Mouse (Mus musculus) lung, embryonic 16.5 days (tissue): ENCODE results near the gene Gm42674. TPM values are rescaled to one million over a fixed set of nuclear protein-coding genes. Genes with fewer than 3 reads are reported as not detected.

Experiments
- ATAC-seq: fragments of 200-750 bp; cut with Nextera tagmentation; 2 replicates; pipeline ENCODE4 v1.8.0; 2017; ENCODE audit warnings: low read depth, mild to moderate bottlenecking, moderate library complexity
- H3K27ac ChIP-seq: fragments of 300-500 bp; sonication (generic); 2 replicates; pipeline ENCODE4 v1.5.1; 2014; ENCODE audit warnings: mild to moderate bottlenecking, control low read depth, low read length
- H3K27me3 ChIP-seq: fragments of 300-500 bp; sonication (generic); 2 replicates; pipeline ENCODE4 v1.6.1; 2014; ENCODE audit warnings: low read depth, low read length, mixed read lengths; ENCODE audit not compliant: control insufficient read depth, insufficient read depth
- H3K36me3 ChIP-seq: fragments of 300-500 bp; sonication (generic); 2 replicates; pipeline ENCODE4 v1.6.1; 2014; ENCODE audit warnings: low read length; ENCODE audit not compliant: control insufficient read depth, insufficient read depth
- H3K4me1 ChIP-seq: fragments of 300-500 bp; sonication (generic); replicated peaks from 2 replicates; pipeline ENCODE4 v1.6.1; 2014; ENCODE audit warnings: low read length, mixed read lengths; ENCODE audit not compliant: control insufficient read depth, insufficient read depth
- H3K4me2 ChIP-seq: fragments of 300-500 bp; sonication (generic); 2 replicates; pipeline ENCODE4 v1.6.1; 2014; ENCODE audit warnings: low read depth, low read length, control low read depth
- H3K4me3 ChIP-seq: fragments of 300-500 bp; sonication (generic); 2 replicates; pipeline ENCODE4 v1.5.1; 2014; ENCODE audit warnings: mild to moderate bottlenecking, low read length, control low read depth
- H3K9ac ChIP-seq: fragments of 300-500 bp; sonication (generic); 2 replicates; pipeline ENCODE4 v1.6.1; 2014; ENCODE audit warnings: low read length, control low read depth
- H3K9me3 ChIP-seq: fragments of 300-500 bp; sonication (generic); 2 replicates; pipeline ENCODE4 v1.6.1; 2016; ENCODE audit warnings: low read length; ENCODE audit not compliant: control insufficient read depth
- WGBS: fragments of 180-500 bp; shearing (Covaris S2); extraction: QIAGEN DNeasy Blood & Tissue Kit; methylation state at CpG from one replicate; pipeline ENCODE4 v1.1.7; 2014; 5-methylcytosine and 5-hydroxymethylcytosine counted together
- polyA plus RNA-seq: library from polyadenylated mRNA; unstranded; fragments of >200 nt; fragmentation: Nextera tagmentation; extraction: Ambion mirVana; gene quantifications from 2 replicates; pipeline ENCODE4 v1.2.1, GENCODE M21; 2015

The Gm42674 gene
- polyA plus RNA-seq, 1 experiment from 2014 or later, result not detected

DNA sequence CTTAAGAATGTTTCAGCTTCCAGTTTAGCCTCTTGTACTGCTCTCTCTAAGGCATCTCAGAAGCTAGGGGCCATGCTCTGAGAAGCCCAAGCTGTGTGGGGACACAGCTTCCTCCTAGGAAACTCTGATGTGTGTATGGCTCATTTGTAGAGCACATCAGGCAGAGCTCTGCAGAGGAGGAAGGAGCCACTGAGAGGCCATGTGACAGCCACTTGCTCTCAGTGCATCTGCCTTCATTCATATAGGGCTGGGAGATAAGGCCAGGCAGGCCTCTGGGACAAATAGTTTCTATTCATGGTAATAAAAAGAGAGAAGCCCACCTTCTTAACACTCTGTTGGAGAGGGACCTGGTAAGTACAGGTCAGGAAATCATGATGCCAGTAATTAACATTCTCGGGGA lies 7.2 kb upstream of the Gm42674 start:
- Histone ChIP-seq H3K4me1 (no peaks in the 10 kb centered on the region), H3K27ac (no peak overlapping the region), H3K27me3 (no peaks in the 10 kb centered on the region), H3K4me3 (no peak overlapping the region), H3K4me2 (no peak overlapping the region), H3K9me3 (no peaks in the 10 kb centered on the region), H3K9ac (no peak overlapping the region), H3K36me3 (no peaks in the 10 kb centered on the region)
- ATAC-seq, result no peak
- WGBS, result 72% methylated on average over 1 of the region's 1 CpGs

GRCm38 (mm10) chr3:90595556-90595955 lies 6.1 kb upstream of the Gm42674 start:
- Histone ChIP-seq H3K4me2 (no peak overlapping the region), H3K9ac (no peak overlapping the region), H3K9me3 (no peaks in the 10 kb centered on the region), H3K4me3 (no peak overlapping the region), H3K27me3 (no peaks in the 10 kb centered on the region), H3K4me1 (no peaks in the 10 kb centered on the region), H3K27ac (no peak overlapping the region), H3K36me3 (no peaks in the 10 kb centered on the region)
- ATAC-seq, result no peak
- 66% methylated on average over 5 of the region's 5 CpGs for WGBS

GRCm38 (mm10) chr3:90596810-90597209 lies 4.9 kb upstream of the Gm42674 start:
- no peak for ATAC-seq
- no peak overlapping the region for H3K9ac ChIP-seq
- no peak overlapping the region for H3K4me2 ChIP-seq
- H3K36me3 ChIP-seq, result no peaks in the 10 kb centered on the region
- H3K4me3 ChIP-seq, result no peak overlapping the region
- H3K27ac ChIP-seq, result no peak overlapping the region
- no peaks in the 10 kb centered on the region for H3K9me3 ChIP-seq
- no peaks in the 10 kb centered on the region for H3K4me1 ChIP-seq
- H3K27me3 ChIP-seq, result no peaks in the 10 kb centered on the region
- 82% methylated on average over 6 of the region's 6 CpGs for WGBS

GRCm38 (mm10) chr3:90597736-90598135 lies 4.0 kb upstream of the Gm42674 start:
- no peak overlapping the region for H3K9ac ChIP-seq
- 25% methylated on average over 6 of the region's 6 CpGs for WGBS

GRCm38 (mm10) chr3:90598212-90598611 lies 3.5 kb upstream of the Gm42674 start:
- Histone ChIP-seq H3K4me2 (no peak overlapping the region), H3K4me1 (no peaks in the 10 kb centered on the region), H3K4me3 (no peak overlapping the region), H3K27me3 (no peaks in the 10 kb centered on the region), H3K9me3 (no peaks in the 10 kb centered on the region), H3K9ac (no peak overlapping the region), H3K36me3 (no peaks in the 10 kb centered on the region), H3K27ac (no peak overlapping the region)
- ATAC-seq, result no peak
- 68% methylated on average over 4 of the region's 4 CpGs for WGBS

More at GRCm38 (mm10) chr3:90597736-90598135, 4.0 kb upstream of the Gm42674 start:
- Histone ChIP-seq H3K27ac (no peak overlapping the region), H3K9me3 (no peaks in the 10 kb centered on the region), H3K4me2 (no peak overlapping the region), H3K27me3 (no peaks in the 10 kb centered on the region), H3K36me3 (no peaks in the 10 kb centered on the region), H3K4me3 (no peak overlapping the region), H3K4me1 (no peaks in the 10 kb centered on the region)
- no peak for ATAC-seq

- Histone ChIP-seq H3K36me3 (no peaks in the 10 kb centered on the region), H3K27ac (no peak overlapping the region), H3K27me3 (no peaks in the 10 kb centered on the region), H3K4me1 (peaks cover 9% of the 10 kb centered on the region), H3K9me3 (no peaks in the 10 kb centered on the region), H3K4me3 (no peak overlapping the region), H3K4me2 (no peak overlapping the region), H3K9ac (no peak overlapping the region)
- WGBS, result 61% methylated on average over 3 of the region's 3 CpGs
- no peak for ATAC-seq
These were observed 2.3 kb upstream of the Gm42674 start for GRCm38 (mm10) chr3:90599401-90599800.

GRCm38 (mm10) chr3:90600036-90600435 lies 1.7 kb upstream of the Gm42674 start:
- Histone ChIP-seq H3K36me3 (no peaks in the 10 kb centered on the region), H3K4me3 (no peak overlapping the region), H3K9ac (no peak overlapping the region), H3K4me1 (peaks cover 15% of the 10 kb centered on the region), H3K9me3 (no peaks in the 10 kb centered on the region), H3K27ac (no peak overlapping the region), H3K27me3 (no peaks in the 10 kb centered on the region), H3K4me2 (no peak overlapping the region)
- ATAC-seq, result no peak
- WGBS, result 82% methylated on average over 6 of the region's 6 CpGs

DNA sequence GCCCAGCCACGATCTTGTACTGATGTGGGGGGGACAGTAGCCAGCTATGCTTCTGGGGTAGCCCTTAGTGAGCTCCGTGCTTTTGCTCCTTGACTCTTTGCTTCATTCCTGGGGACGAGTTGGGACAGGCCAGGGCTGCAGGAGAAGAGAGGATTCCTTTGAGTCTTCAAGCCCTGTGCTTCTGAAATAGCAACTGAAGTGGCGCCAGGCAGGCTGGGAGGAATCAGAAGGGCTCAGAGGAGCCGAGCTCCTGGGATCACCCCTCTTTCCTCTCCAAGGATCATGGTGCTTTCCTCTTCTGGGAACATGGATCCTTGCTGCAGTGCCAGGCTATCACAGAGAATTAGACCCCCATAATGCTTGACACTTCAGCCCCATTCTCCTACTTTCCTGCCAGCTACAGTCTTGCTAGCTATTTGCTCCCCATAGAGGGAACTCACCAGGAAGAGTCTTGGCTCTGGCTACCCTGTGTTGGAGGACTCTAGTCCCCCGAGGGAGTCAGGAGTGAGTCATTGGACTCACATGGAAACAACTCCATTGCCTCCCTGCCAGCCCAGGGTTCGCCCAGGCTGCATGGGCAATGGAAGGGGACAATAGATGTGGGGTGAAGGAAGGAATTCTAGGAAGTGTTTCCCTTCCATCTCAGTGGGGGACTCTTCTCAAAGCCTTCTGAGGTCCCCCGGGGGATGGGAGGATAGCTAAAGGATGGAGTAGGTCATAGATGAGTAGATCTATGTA lies 1.1 kb upstream of the Gm42674 start:
- peaks cover 21% of the 10 kb centered on the region for H3K4me1 ChIP-seq
- no peak overlapping the region for H3K4me2 ChIP-seq
- ATAC-seq, result no peak
- H3K9me3 ChIP-seq, result no peaks in the 10 kb centered on the region
- no peaks in the 10 kb centered on the region for H3K27me3 ChIP-seq
- no peak overlapping the region for H3K4me3 ChIP-seq
- WGBS, result 72% methylated on average over 8 of the region's 8 CpGs
- H3K36me3 ChIP-seq, result no peaks in the 10 kb centered on the region
- H3K27ac ChIP-seq, result no peak overlapping the region
- no peak overlapping the region for H3K9ac ChIP-seq

DNA sequence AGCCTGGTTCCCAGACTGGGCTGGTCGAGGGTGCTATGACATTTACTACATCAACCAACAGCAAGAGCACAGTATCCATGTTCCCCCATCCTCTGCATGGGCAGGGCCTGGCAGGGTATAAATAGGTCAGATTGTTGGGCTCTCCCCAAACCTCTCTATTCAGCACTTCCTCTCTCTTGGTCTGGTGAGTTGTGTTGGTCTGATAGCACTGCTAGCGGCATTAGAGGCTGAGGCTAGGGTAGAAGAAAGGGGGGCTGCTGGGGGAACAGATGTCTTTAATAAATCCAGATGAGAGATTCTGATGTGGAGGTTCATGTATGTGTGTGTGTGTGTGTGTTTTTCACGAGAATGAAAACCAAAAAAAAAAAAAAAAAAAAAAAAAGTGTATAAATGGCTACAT lies 1.9 kb downstream of the Gm42674 start, which contains the start of gene S100a4:
Gene S100a4, plus strand, starts transcription at position 149 of the 400 bp plus-strand sequence.
- peak within 1 kb of the TSS; percentile 85 for H3K27ac ChIP-seq
- no peak within 1 kb of the TSS for H3K4me2 ChIP-seq
- H3K9me3 ChIP-seq, result no peaks in the 10 kb centered on the region
- ATAC-seq, result no peak
- H3K27me3 ChIP-seq, result no peaks in the 10 kb centered on the region
- no peaks in the 10 kb centered on the region for H3K36me3 ChIP-seq
- 45% methylated on average over 3 of the region's 3 CpGs for WGBS
- H3K4me1 ChIP-seq, result peaks cover 27% of the 10 kb centered on the region
- H3K9ac ChIP-seq, result no peak within 1 kb of the TSS
- no peak within 1 kb of the TSS for H3K4me3 ChIP-seq
